Mouse (Mus musculus) embryonic facial prominence, embryonic 13.5 days (tissue): ENCODE data around the gene Dusp23. TPM values are rescaled to one million over a fixed set of nuclear protein-coding genes. Genes with fewer than 3 reads are reported as not detected.

Experiments
- ATAC-seq: fragments of 200-750 bp; cut with Nextera tagmentation; 2 replicates; pipeline ENCODE4 v1.8.0; 2017; ENCODE audit warnings: low read depth; ENCODE audit not compliant: insufficient number of reproducible peaks, insufficient read depth, low FRiP score, low TSS enrichment
- H3K27ac ChIP-seq: fragments of 300-500 bp; sonication (generic); 2 replicates; pipeline ENCODE4 v1.5.1; 2015; ENCODE audit warnings: moderate library complexity, mild to moderate bottlenecking, inconsistent platforms
- H3K27me3 ChIP-seq: fragments of 300-500 bp; sonication (generic); 2 replicates; pipeline ENCODE4 v1.6.1; 2015; ENCODE audit warnings: mild to moderate bottlenecking, inconsistent platforms
- H3K36me3 ChIP-seq: fragments of 300-500 bp; sonication (generic); 2 replicates; pipeline ENCODE4 v1.6.1; 2015; ENCODE audit warnings: mild to moderate bottlenecking, inconsistent platforms
- H3K4me1 ChIP-seq: fragments of 300-500 bp; sonication (generic); 2 replicates; pipeline ENCODE4 v1.6.1; 2015; ENCODE audit warnings: inconsistent platforms
- H3K4me2 ChIP-seq: fragments of 300-500 bp; sonication (generic); 2 replicates; pipeline ENCODE4 v1.6.1; 2015; ENCODE audit warnings: moderate library complexity, mild to moderate bottlenecking, inconsistent platforms
- H3K4me3 ChIP-seq: fragments of 300-500 bp; sonication (generic); 2 replicates; pipeline ENCODE4 v1.5.1; 2015; ENCODE audit warnings: mild to moderate bottlenecking, inconsistent platforms
- H3K9ac ChIP-seq: fragments of 300-500 bp; sonication (generic); 2 replicates; pipeline ENCODE4 v1.6.1; 2015; ENCODE audit warnings: mild to moderate bottlenecking, inconsistent platforms
- H3K9me3 ChIP-seq: fragments of 300-500 bp; sonication (generic); 2 replicates; pipeline ENCODE4 v1.6.1; 2016; ENCODE audit warnings: inconsistent platforms
- WGBS: fragments of 180-500 bp; shearing (Covaris S2); methylation state at CpG from one replicate; pipeline ENCODE4 v1.1.7; 2015; ENCODE audit warnings: mixed read lengths; 5-methylcytosine and 5-hydroxymethylcytosine counted together
- polyA plus RNA-seq: library from polyadenylated mRNA; unstranded; fragments of >200 nt; fragmentation: Nextera tagmentation; extraction: Ambion mirVana; gene quantifications from 2 replicates; pipeline ENCODE4 v1.2.1, GENCODE M21; 2015

Dusp23 gene
- polyA plus RNA-seq, 1 experiment from 2014 or later: 13.2 TPM

DNA sequence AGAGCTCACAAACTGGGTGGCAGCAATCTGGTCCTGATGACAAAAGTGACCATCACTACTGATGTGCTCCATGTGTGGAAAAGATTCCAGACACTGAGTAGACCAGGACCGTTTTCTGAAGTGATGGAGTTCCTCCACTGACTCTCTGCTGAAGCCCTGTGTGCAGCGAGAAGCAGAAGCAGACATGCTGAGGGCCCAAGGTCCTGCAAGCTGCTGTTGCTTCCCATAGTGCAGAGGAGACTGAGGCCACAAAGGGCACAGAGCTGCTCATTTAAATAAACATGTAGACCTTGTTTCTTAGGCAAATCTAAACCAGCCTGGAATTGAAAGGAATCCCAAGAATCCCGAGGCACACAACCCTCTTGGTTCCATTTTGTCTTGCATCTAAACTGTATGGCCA, 39.4 kb downstream of the Dusp23 start:
- Histone ChIP-seq H3K4me1 (no peaks in the 10 kb centered on the region), H3K9me3 (no peaks in the 10 kb centered on the region), H3K27ac (no peak overlapping the region), H3K4me3 (no peak overlapping the region), H3K4me2 (no peak overlapping the region), H3K9ac (no peak overlapping the region), H3K36me3 (no peaks in the 10 kb centered on the region), H3K27me3 (0 out of 2 replicates have a peak, but pooled peaks cover 13% of the 10 kb centered on the region)
- ATAC-seq: no peak
- 62% methylated on average over 3 of the region's 3 CpGs for WGBS

DNA sequence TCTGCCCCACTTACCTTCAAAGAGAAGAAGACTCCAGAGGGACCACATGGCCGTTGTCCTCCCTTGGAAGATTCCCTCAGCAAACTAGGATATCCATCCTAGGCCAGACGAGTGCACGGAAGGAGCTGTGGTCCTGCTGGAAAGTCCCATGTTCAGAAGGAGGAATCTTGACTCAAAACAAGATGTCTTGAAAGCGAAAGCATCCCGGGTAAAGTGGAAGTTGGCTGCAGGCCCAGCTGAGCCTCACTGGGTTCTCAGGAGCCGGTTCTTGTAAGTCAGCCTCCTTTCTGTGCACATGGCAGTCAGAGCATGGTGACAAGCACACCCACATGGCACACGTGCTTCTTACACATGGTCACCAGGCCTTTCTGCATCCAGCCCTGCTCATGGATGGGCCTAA, 42.4 kb downstream of the Dusp23 start, which contains the start of gene Slamf8:
Slamf8 (minus strand) TSS at position 184 of the 400 bp plus-strand sequence.
- Histone ChIP-seq H3K36me3 (no peaks in the 10 kb centered on the region), H3K9ac (no peak within 1 kb of the TSS), H3K27me3 (peaks cover 28% of the 10 kb centered on the region), H3K4me1 (peaks cover 7% of the 10 kb centered on the region), H3K4me3 (no peak within 1 kb of the TSS), H3K9me3 (no peaks in the 10 kb centered on the region), H3K4me2 (no peak within 1 kb of the TSS), H3K27ac (no peak within 1 kb of the TSS)
- no peak for ATAC-seq
- WGBS: 74% methylated on average over 7 of the region's 7 CpGs

- Histone ChIP-seq H3K4me2 (no peak overlapping the region), H3K4me3 (no peak overlapping the region), H3K9me3 (no peaks in the 10 kb centered on the region), H3K27me3 (peaks cover 44% of the 10 kb centered on the region), H3K27ac (no peak overlapping the region), H3K36me3 (no peaks in the 10 kb centered on the region), H3K9ac (no peak overlapping the region), H3K4me1 (peaks cover 7% of the 10 kb centered on the region)
- 20% methylated on average over 26 of the region's 26 CpGs for whole genome bisulfite sequencing
- ATAC-seq: no peak
Observed at GRCm38 (mm10) chr1:172585612-172586567, 46.9 kb downstream of the Dusp23 start.

DNA sequence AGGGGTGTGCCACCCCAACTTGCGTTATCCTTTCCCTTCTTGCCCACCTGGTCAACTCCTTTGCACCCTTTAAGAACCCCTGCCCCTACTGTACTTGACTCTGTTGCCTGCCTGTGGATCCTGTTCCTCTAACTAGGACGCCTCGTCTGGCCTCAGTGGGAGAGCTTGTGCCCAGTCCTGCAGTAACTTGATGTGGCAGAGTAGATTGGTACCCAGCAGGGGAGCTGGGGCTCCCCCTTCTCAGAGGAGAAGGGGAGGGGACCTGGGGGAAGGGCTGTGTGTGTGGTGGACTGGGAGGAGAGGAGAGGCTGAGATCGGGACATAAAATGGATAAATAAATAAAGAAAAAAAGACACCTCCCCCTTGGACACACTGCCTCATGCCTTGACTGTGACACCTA, 47.7 kb downstream of the Dusp23 start:
- peaks cover 7% of the 10 kb centered on the region for H3K4me1 ChIP-seq

DNA sequence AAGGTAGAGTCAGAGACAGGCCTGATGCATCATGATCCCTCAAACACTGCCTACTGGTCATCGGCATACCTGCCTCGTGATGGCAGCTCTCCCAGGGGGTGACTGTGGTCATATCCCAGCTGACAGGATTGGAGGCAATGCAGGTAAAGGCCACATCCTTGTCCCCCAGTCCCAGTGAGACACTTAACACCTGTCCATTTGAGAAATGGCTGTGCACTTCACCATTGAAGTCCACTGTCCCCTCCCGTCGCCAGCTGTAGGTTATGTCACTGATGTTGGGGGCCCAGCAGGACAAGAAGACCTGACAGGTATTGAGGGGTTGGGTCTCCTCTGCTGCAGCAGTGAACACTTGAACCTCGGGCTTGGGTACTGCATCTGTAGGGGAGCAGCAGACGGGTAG, 48.5 kb downstream of the Dusp23 start:
- H3K4me1 ChIP-seq: peaks cover 7% of the 10 kb centered on the region
- 79% methylated on average over 6 of the region's 6 CpGs for WGBS
- no peaks in the 10 kb centered on the region for H3K9me3 ChIP-seq
- no peaks in the 10 kb centered on the region for H3K36me3 ChIP-seq
- H3K4me2 ChIP-seq: no peak overlapping the region
- no peak for ATAC-seq
- no peak overlapping the region for H3K4me3 ChIP-seq
- H3K9ac ChIP-seq: no peak overlapping the region
- H3K27ac ChIP-seq: no peak overlapping the region
- H3K27me3 ChIP-seq: peaks cover 41% of the 10 kb centered on the region

More for the DNA sequence above, 47.7 kb downstream of the Dusp23 start:
- Histone ChIP-seq H3K27me3 (peaks cover 44% of the 10 kb centered on the region), H3K4me2 (no peak overlapping the region), H3K36me3 (no peaks in the 10 kb centered on the region), H3K27ac (no peak overlapping the region), H3K9ac (no peak overlapping the region), H3K4me3 (no peak overlapping the region), H3K9me3 (no peaks in the 10 kb centered on the region)
- WGBS: 42% methylated on average over 4 of the region's 4 CpGs
- no peak for ATAC-seq

GRCm38 (mm10) chr1:172582436-172582835, 50.3 kb downstream of the Dusp23 start:
- no peaks in the 10 kb centered on the region for H3K9me3 ChIP-seq
- H3K4me1 ChIP-seq: peaks cover 7% of the 10 kb centered on the region
- no peak for ATAC-seq
- H3K9ac ChIP-seq: no peak overlapping the region
- peaks cover 37% of the 10 kb centered on the region for H3K27me3 ChIP-seq
- WGBS: 83% methylated on average over 8 of the region's 8 CpGs
- no peak overlapping the region for H3K4me2 ChIP-seq
- H3K4me3 ChIP-seq: no peak overlapping the region
- H3K27ac ChIP-seq: no peak overlapping the region
- H3K36me3 ChIP-seq: no peaks in the 10 kb centered on the region

Other genes starting within 250 kb of the Dusp23 start
- gene Slamf9, start 157.6 kb downstream of the Dusp23 start, polyA plus RNA-seq: 0.47 TPM in 1 of 2 replicates, not detected in the other
- gene Igsf9, start 151.2 kb downstream of the Dusp23 start, polyA plus RNA-seq: 75.6 and 83.2 TPM in 2 replicates
- gene Tagln2, start 132.9 kb downstream of the Dusp23 start, polyA plus RNA-seq: 133 and 135 TPM in 2 replicates
- 2.0 and 2.3 TPM in 2 replicates for gene Cfap45, start 112.2 kb downstream of the Dusp23 start, polyA plus RNA-seq
- gene Vsig8, start 77.0 kb downstream of the Dusp23 start, polyA plus RNA-seq: 0.40 and 0.77 TPM in 2 replicates
- gene Slamf8, start 42.4 kb downstream of the Dusp23 start, polyA plus RNA-seq: 0.17 and 0.26 TPM in 2 replicates
- gene Fcrl6, start 30.4 kb downstream of the Dusp23 start, polyA plus RNA-seq: 0.74 and 0.88 TPM in 2 replicates
- 1.1 TPM in 1 of 2 replicates, not detected in the other for gene Crp, start 65.1 kb upstream of the Dusp23 start, polyA plus RNA-seq